Mouse (Mus musculus): ENCODE data around the gene Olfr1158.
"Not testable (repeated sequence)": the region's sequence is repeated elsewhere in the genome, so short reads cannot be mapped to it uniquely, and the experiment has no call there.

Gene Olfr1158

GRCm38 (mm10) chr2:87989813-87990212, at the start of gene Olfr1158:
Gene Olfr1158, plus strand, starts transcription at chr2:87990113.
- in situ Hi-C loops (cut with MboI): no loop called here

- in situ Hi-C loops (cut with MboI): no loop called here
Measured at GRCm38 (mm10) chr2:87945037-87945436, 44.9 kb upstream of the Olfr1158 start, which contains the start of gene Olfr1155. Gene Olfr1155, minus strand, starts transcription at chr2:87945137.

- in situ Hi-C loops (cut with MboI): no loop called here
Measured at GRCm38 (mm10) chr2:87953000-87953399, 36.9 kb upstream of the Olfr1158 start, which contains the start of gene Olfr1156. Gene Olfr1156, minus strand, starts transcription at chr2:87953100.

- in situ Hi-C loops (cut with MboI): no loop called here
Measured at GRCm38 (mm10) chr2:87968199-87968598, 21.7 kb upstream of the Olfr1158 start, which contains the start of gene Olfr1157. Gene Olfr1157, minus strand, starts transcription at chr2:87968299.

GRCm38 (mm10) chr2:87974563-87974962, 15.3 kb upstream of the Olfr1158 start, which contains the start of gene Olfr74:
Gene Olfr74, minus strand, starts transcription at chr2:87974663.
- in situ Hi-C loops (cut with MboI): no loop called here

- in situ Hi-C loops (cut with MboI): no loop called here
Measured at GRCm38 (mm10) chr2:88007515-88008318, 17.8 kb downstream of the Olfr1158 start, which contains the start of gene Olfr1160. Gene Olfr1160, minus strand, starts transcription at chr2:88008268.

GRCm38 (mm10) chr2:88022474-88022873, 32.6 kb downstream of the Olfr1158 start, which contains the start of gene Olfr1161:
Gene Olfr1161, plus strand, starts transcription at chr2:88022774.
- in situ Hi-C loops (cut with MboI): not testable (repeated sequence)

- in situ Hi-C loops (cut with MboI): no loop called here
Measured at GRCm38 (mm10) chr2:88037599-88037998, 47.7 kb downstream of the Olfr1158 start, which contains the start of gene Olfr73. Gene Olfr73, minus strand, starts transcription at chr2:88037699.

Measured in mature B cell (primary cell).